Mouse (Mus musculus): Measurements from ENCODE around the gene Prpf40b.

DNA sequence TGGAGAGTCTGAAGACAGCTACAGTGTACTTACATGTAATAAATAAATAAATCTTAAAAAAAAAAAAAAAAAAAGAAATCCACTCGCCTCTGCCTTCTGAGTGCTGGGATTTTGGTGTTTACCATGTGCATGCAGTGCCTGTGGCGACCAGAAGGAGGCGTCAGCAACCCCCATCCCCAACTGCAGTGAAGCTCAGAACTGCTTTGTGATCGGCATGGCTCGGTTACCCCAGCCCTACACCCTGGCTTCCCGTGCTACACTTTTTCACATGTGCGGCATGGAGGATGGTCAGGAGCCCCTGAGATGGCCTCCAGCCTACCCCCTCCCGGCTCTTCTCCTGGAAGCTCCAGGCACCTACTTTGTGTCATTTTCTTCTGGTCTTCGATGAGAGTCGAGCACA is 11.4 kb upstream of the Prpf40b start:
- TF ChIP-seq CTCF (IDR thresholded peaks at IDR 0.05; ENCODE audit: low read depth, low read length) (peak; percentile 65), POLR2A (IDR thresholded peaks at IDR 0.05; ENCODE audit: extremely low read depth, insufficient read depth, low read length) (no peak)

All from liver, adult 2 months (tissue).